Mouse (Mus musculus) effector memory CD4-positive, alpha-beta T cell, adult 5 months (primary cell): ENCODE results near the gene Ceacam10. TPM values are rescaled to one million over a fixed set of nuclear protein-coding genes. Genes with fewer than 3 reads are reported as not detected.

ENCODE experiments used
- polyA plus RNA-seq: library from polyadenylated mRNA; unstranded; fragments of 100-300 nt; shearing (Covaris generic); gene quantifications from one replicate; pipeline ENCODE4 v1.2.1, GENCODE M21; 2017

Ceacam10 gene
- polyA plus RNA-seq = not detected

GRCm38 (mm10) chr7:24776918-24777317 is at the start of gene Ceacam10:
Ceacam10 (plus strand) TSS chr7:24777206.

GRCm38 (mm10) chr7:24760211-24760610 is 16.8 kb upstream of the Ceacam10 start, which contains the start of gene Cd177:
Cd177 (minus strand) TSS chr7:24760311.

Other genes starting within 250 kb of the Ceacam10 start
- 3.6 TPM for gene Irgq, start 246.5 kb upstream of the Ceacam10 start, polyA plus RNA-seq
- not detected for gene Pinlyp, start 231.1 kb upstream of the Ceacam10 start, polyA plus RNA-seq
- 49.9 TPM for gene Xrcc1, start 230.9 kb upstream of the Ceacam10 start, polyA plus RNA-seq
- 12.2 TPM for gene Ethe1, start 189.7 kb upstream of the Ceacam10 start, polyA plus RNA-seq
- 0.22 TPM for gene Zfp575, start 189.6 kb upstream of the Ceacam10 start, polyA plus RNA-seq
- 0.76 TPM for gene Phldb3, start 166.4 kb upstream of the Ceacam10 start, polyA plus RNA-seq
- gene Lypd3, start 140.7 kb upstream of the Ceacam10 start, polyA plus RNA-seq = not detected
- not detected for gene Tex101, start 100.5 kb upstream of the Ceacam10 start, polyA plus RNA-seq
- not detected for gene BC049730, start 68.0 kb upstream of the Ceacam10 start, polyA plus RNA-seq
- gene Gm4763, start 50.3 kb upstream of the Ceacam10 start, polyA plus RNA-seq = not detected
- gene Cd177, start 16.9 kb upstream of the Ceacam10 start, polyA plus RNA-seq = not detected
- 27.8 TPM for gene Gm9844, start 85.0 kb downstream of the Ceacam10 start, polyA plus RNA-seq
- not detected for gene Lypd4, start 92.7 kb downstream of the Ceacam10 start, polyA plus RNA-seq
- not detected for gene Dmrtc2, start 92.9 kb downstream of the Ceacam10 start, polyA plus RNA-seq
- 4,849 TPM for gene Rps19, start 107.2 kb downstream of the Ceacam10 start, polyA plus RNA-seq
- 2.1 TPM for gene Cd79a, start 120.2 kb downstream of the Ceacam10 start, polyA plus RNA-seq
- gene Arhgef1, start 125.7 kb downstream of the Ceacam10 start, polyA plus RNA-seq = 1,125 TPM
- not detected for gene Gm4881, start 167.3 kb downstream of the Ceacam10 start, polyA plus RNA-seq
- gene Rabac1, start 195.5 kb downstream of the Ceacam10 start, polyA plus RNA-seq = 808 TPM
- gene Atp1a3, start 228.8 kb downstream of the Ceacam10 start, polyA plus RNA-seq = 21.3 TPM